Mouse (Mus musculus): ENCODE measurements around the gene Zbtb8os. TPM values are rescaled to one million over a fixed set of nuclear protein-coding genes. Genes with fewer than 3 reads are reported as not detected.
"Not testable (repeated sequence)": the region's sequence is repeated elsewhere in the genome, so short reads cannot be mapped to it uniquely, and the experiment has no call there.

Zbtb8os gene
- polyA plus RNA-seq, 1 experiment from 2014 or later, result 21.3 TPM

DNA sequence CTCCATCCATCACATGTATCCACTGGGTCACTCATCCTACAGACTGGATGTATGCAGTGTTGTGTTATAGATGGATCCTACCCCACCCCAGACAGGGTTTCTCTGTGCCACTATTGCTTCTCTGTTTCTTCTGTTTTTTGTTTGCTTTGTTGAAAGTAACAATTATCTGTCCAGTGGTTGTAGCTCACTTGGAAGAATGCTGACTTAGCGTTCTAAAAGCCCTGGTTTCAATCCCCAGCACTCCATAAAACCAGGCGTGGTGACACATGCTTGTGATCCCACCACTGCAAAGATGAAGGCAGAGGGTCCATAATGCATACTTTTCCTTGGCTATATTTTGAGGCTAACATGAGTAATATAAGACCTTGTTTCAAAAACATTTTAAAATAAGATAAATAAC lies 7.2 kb downstream of the Zbtb8os start:
- WGBS, result 92% methylated on average over 2 of the region's 2 CpGs
- Histone ChIP-seq H3K27ac (ENCODE audit: low read depth, low read length) (no peak overlapping the region), H3K9me3 (ENCODE audit: control insufficient read depth, low read length) (no peaks in the 10 kb centered on the region), H3K27me3 (replicated peaks; ENCODE audit: control insufficient read depth, insufficient read depth, low read length) (no peaks in the 10 kb centered on the region), H3K36me3 (ENCODE audit: control insufficient read depth, insufficient read depth, low read length) (peaks cover 12% of the 10 kb centered on the region; the same call in 1 of the 2 replicates), H3K4me2 (ENCODE audit: low read length) (no peak overlapping the region), H3K4me3 (ENCODE audit: low read length) (no peak overlapping the region), H3K9ac (ENCODE audit: low read depth, low read length) (no peak overlapping the region), H3K4me1 (ENCODE audit: control insufficient read depth, insufficient read depth, low read depth, low read length) (no peaks in the 10 kb centered on the region)
- no peak for ATAC-seq

DNA sequence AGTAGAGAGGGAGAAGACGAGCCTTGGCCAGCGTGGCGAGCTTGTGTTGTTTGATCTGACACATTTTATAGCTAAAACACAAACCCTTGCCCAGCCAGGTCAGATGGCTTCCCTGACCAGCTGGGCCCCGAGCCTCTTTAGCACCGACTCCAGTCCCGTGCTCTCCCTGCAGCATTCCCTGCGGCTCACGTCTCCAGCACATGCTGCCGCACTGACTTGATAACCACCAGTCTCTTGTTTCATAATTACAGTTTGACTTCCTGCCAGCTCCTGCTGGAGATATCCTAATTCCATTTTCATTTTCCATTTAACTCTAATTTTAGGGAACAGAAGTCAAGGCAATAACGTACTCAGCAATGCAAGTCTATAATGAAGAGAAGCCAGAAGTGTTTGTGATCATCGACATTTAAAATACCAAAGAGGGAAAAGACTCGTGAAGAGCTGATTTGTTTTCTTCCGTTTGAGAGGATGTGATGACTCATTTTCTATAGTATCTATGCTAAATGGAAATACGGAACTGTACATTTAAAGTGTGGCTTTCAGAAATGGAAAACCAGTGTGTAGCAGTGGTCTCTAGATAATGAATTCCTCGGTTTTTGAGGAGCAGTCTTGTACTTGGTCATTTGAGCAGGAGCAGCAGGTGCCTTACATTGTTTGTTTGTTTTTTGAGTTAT lies 11.1 kb downstream of the Zbtb8os start:
- no peak for ATAC-seq
- H3K4me1 ChIP-seq (ENCODE audit: control insufficient read depth, insufficient read depth, low read depth, low read length), result no peaks in the 10 kb centered on the region

DNA sequence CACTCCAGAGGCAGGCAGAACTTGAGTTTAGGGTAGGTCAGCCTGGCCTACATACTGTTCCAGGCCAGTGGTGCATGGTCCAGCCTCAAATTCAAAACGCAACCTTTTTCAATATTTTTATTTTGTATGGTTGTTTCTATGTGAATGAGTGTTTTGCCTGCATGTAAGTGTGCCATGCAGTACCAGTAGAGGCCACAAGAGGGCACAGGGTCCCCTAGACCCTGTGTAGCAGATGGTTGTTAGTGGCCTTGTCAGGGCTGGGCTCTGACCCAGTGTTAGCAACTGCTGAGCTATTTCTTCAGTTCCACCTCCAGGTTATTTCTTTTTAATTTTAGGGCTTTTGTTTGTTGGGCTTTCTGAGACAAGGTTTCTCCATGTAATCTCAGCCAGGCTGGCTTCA lies 15.1 kb downstream of the Zbtb8os start:
- no peaks in the 10 kb centered on the region for H3K9me3 ChIP-seq (ENCODE audit: control insufficient read depth, low read length)
- 16% methylated on average over 1 of the region's 1 CpGs for WGBS

More for the DNA sequence above, 11.1 kb downstream of the Zbtb8os start:
- 84% methylated on average over 15 of the region's 15 CpGs for WGBS
- Histone ChIP-seq H3K9me3 (ENCODE audit: control insufficient read depth, low read length) (no peaks in the 10 kb centered on the region), H3K27ac (ENCODE audit: low read depth, low read length) (no peak overlapping the region), H3K4me3 (ENCODE audit: low read length) (no peak overlapping the region), H3K27me3 (replicated peaks; ENCODE audit: control insufficient read depth, insufficient read depth, low read length) (no peaks in the 10 kb centered on the region), H3K4me2 (ENCODE audit: low read length) (no peak overlapping the region), H3K36me3 (ENCODE audit: control insufficient read depth, insufficient read depth, low read length) (peaks cover 12% of the 10 kb centered on the region; the same call in 1 of the 2 replicates), H3K9ac (ENCODE audit: low read depth, low read length) (no peak overlapping the region)

DNA sequence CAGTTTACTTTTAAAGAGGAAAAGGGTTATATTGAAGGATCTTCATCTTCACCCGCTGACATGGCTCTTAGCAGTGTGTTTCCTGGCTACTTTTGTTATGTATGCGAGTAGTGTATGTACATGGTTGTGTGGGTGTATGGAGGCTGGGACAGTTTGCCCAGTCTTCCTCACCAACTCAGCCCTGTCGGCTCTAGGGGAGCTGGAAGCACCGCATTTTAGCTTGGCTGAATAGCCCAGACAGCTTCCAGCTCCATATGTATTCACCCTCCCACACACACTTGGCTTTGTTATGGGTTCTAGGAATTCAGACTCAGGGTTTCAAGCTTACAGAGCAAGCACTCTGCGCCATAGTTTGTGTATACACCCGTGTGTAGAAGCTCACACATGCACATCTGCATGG lies 15.6 kb downstream of the Zbtb8os start:
- WGBS, result 68% methylated on average over 6 of the region's 6 CpGs
- Histone ChIP-seq H3K4me2 (ENCODE audit: low read length) (no peak overlapping the region), H3K36me3 (ENCODE audit: control insufficient read depth, insufficient read depth, low read length) (peaks cover 8% of the 10 kb centered on the region; the same call in 1 of the 2 replicates), H3K9me3 (ENCODE audit: control insufficient read depth, low read length) (no peaks in the 10 kb centered on the region), H3K27ac (ENCODE audit: low read depth, low read length) (no peak overlapping the region), H3K4me1 (ENCODE audit: control insufficient read depth, insufficient read depth, low read depth, low read length) (no peaks in the 10 kb centered on the region), H3K4me3 (ENCODE audit: low read length) (no peak overlapping the region), H3K9ac (ENCODE audit: low read depth, low read length) (no peak overlapping the region), H3K27me3 (replicated peaks; ENCODE audit: control insufficient read depth, insufficient read depth, low read length) (no peaks in the 10 kb centered on the region)
- ATAC-seq, result 0 out of 2 replicates have a peak, but pooled peaks have one; percentile 11

More for the DNA sequence above, 15.1 kb downstream of the Zbtb8os start:
- H3K27me3 ChIP-seq (replicated peaks; ENCODE audit: control insufficient read depth, insufficient read depth, low read length), result no peaks in the 10 kb centered on the region
- H3K36me3 ChIP-seq (ENCODE audit: control insufficient read depth, insufficient read depth, low read length), result peaks cover 5% of the 10 kb centered on the region; the same call in 1 of the 2 replicates
- ATAC-seq, result peak; percentile 84
- H3K4me1 ChIP-seq (ENCODE audit: control insufficient read depth, insufficient read depth, low read depth, low read length), result no peaks in the 10 kb centered on the region
- no peak overlapping the region for H3K9ac ChIP-seq (ENCODE audit: low read depth, low read length)
- no peak overlapping the region for H3K4me2 ChIP-seq (ENCODE audit: low read length)
- no peak overlapping the region for H3K4me3 ChIP-seq (ENCODE audit: low read length)
- no peak overlapping the region for H3K27ac ChIP-seq (ENCODE audit: low read depth, low read length)

DNA sequence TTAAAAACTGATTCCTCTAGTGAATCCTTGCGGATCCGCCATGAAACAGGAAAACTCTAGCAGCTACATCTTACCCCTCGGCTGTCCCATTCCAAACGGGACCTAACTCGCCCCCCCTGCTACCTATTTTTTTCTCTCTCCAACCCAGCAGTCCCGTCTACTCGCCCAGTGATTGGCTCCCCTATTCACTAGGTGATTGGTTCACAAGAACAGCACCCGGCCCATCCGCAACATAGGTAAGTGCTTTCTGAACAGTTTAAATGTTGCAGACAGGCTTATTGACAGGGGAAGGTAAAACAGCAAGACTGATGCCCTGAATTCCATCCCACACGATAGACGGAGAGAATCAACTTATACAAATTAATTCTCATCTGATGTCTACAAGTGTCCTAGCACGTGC lies 17.7 kb downstream of the Zbtb8os start:
- no peak overlapping the region for H3K4me3 ChIP-seq (ENCODE audit: low read length)

DNA sequence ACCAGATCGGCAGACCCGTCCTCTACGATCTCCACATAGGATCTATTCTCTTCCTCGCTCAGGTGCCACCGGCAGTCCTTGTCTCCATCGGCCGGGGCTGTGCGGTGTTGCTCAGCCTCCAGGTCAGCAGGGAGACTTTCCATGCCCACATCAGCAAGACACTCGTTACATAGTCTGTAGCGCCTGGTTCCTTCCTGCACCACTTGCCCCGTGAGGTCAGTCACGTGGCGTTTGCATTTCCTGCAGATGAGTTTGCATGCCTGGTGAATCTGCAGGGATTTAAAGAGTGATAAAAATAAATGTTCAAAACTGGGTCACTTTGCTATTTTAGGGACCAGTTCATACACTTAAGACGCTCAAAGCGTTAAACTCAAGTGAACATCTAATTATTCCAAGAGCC lies 18.7 kb downstream of the Zbtb8os start:
- H3K27me3 ChIP-seq (replicated peaks; ENCODE audit: control insufficient read depth, insufficient read depth, low read length), result no peaks in the 10 kb centered on the region
- no peak overlapping the region for H3K27ac ChIP-seq (ENCODE audit: low read depth, low read length)
- H3K36me3 ChIP-seq (ENCODE audit: control insufficient read depth, insufficient read depth, low read length), result peaks cover 21% of the 10 kb centered on the region
- 83% methylated on average over 15 of the region's 15 CpGs for WGBS
- no peak overlapping the region for H3K9ac ChIP-seq (ENCODE audit: low read depth, low read length)
- H3K4me3 ChIP-seq (ENCODE audit: low read length), result no peak overlapping the region
- H3K9me3 ChIP-seq (ENCODE audit: control insufficient read depth, low read length), result no peaks in the 10 kb centered on the region
- H3K4me1 ChIP-seq (ENCODE audit: control insufficient read depth, insufficient read depth, low read depth, low read length), result no peaks in the 10 kb centered on the region
- no peak for ATAC-seq
- no peak overlapping the region for H3K4me2 ChIP-seq (ENCODE audit: low read length)

More for the DNA sequence above, 17.7 kb downstream of the Zbtb8os start:
- no peaks in the 10 kb centered on the region for H3K9me3 ChIP-seq (ENCODE audit: control insufficient read depth, low read length)
- 89% methylated on average over 12 of the region's 12 CpGs for WGBS
- H3K27me3 ChIP-seq (replicated peaks; ENCODE audit: control insufficient read depth, insufficient read depth, low read length), result no peaks in the 10 kb centered on the region
- no peaks in the 10 kb centered on the region for H3K4me1 ChIP-seq (ENCODE audit: control insufficient read depth, insufficient read depth, low read depth, low read length)
- H3K9ac ChIP-seq (ENCODE audit: low read depth, low read length), result no peak overlapping the region
- H3K27ac ChIP-seq (ENCODE audit: low read depth, low read length), result no peak overlapping the region
- no peak for ATAC-seq
- peaks cover 18% of the 10 kb centered on the region for H3K36me3 ChIP-seq (ENCODE audit: control insufficient read depth, insufficient read depth, low read length)
- H3K4me2 ChIP-seq (ENCODE audit: low read length), result no peak overlapping the region

DNA sequence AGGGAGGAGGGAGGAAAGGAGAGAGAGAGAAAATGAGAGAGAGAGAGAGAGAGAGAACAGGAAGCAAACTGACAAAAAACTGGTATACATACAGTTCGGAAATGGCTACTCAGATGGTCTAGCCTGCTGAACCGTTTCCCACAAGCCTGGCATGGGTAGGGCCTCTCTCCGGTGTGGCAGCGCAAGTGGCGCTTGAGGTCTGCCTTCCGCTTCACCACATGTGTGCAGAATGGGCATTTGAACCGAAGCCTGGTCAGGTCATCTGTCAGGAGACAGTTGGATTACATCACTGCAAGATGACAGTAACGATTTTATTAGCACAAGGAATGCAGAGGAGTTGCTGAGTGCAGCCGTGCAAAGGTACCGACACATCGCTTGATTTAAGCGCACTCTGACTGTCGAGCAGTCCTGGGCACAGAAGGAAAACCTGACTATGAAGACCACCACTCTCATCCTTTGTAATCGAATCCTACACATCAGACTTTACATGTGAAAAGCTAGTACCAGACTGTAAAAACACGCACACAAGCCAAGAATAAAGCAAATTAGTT lies 22.2 kb downstream of the Zbtb8os start:
- ATAC-seq, result no peak
- H3K27ac ChIP-seq (ENCODE audit: low read depth, low read length), result no peak overlapping the region
- no peak overlapping the region for H3K4me2 ChIP-seq (ENCODE audit: low read length)
- no peaks in the 10 kb centered on the region for H3K27me3 ChIP-seq (replicated peaks; ENCODE audit: control insufficient read depth, insufficient read depth, low read length)
- WGBS, result 90% methylated on average over 15 of the region's 15 CpGs
- H3K9ac ChIP-seq (ENCODE audit: low read depth, low read length), result no peak overlapping the region
- no peaks in the 10 kb centered on the region for H3K4me1 ChIP-seq (ENCODE audit: control insufficient read depth, insufficient read depth, low read depth, low read length)
- peaks cover 27% of the 10 kb centered on the region for H3K36me3 ChIP-seq (ENCODE audit: control insufficient read depth, insufficient read depth, low read length)
- H3K4me3 ChIP-seq (ENCODE audit: low read length), result no peak overlapping the region
- no peaks in the 10 kb centered on the region for H3K9me3 ChIP-seq (ENCODE audit: control insufficient read depth, low read length)

DNA sequence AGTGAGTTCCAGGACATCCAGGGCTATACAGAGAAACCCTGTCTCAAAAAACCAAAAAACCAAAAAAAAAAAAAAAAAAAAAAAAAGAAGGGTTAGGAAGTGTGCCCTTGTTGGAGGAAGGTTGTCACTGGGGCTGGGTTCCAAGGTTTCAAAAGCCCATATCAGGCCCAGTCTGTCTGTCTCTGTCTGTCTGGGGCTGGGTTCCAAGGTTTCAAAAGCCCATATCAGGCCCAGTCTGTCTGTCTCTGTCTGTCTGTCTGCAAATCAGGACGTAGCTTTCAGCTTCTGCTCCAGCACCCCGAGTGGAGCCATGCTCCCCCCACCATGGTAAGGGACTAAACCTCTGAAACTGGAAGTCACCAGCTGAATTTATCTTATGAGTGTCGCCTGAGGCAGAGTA lies 26.7 kb downstream of the Zbtb8os start:
- H3K27me3 ChIP-seq (replicated peaks; ENCODE audit: control insufficient read depth, insufficient read depth, low read length); H3K27ac ChIP-seq (ENCODE audit: low read depth, low read length); H3K9ac ChIP-seq (ENCODE audit: low read depth, low read length); H3K9me3 ChIP-seq (ENCODE audit: control insufficient read depth, low read length); H3K4me2 ChIP-seq (ENCODE audit: low read length); H3K4me3 ChIP-seq (ENCODE audit: low read length); ATAC-seq; H3K4me1 ChIP-seq (ENCODE audit: control insufficient read depth, insufficient read depth, low read depth, low read length): not testable (repeated sequence)
- peaks cover 18% of the 10 kb centered on the region for H3K36me3 ChIP-seq (ENCODE audit: control insufficient read depth, insufficient read depth, low read length)
- 89% methylated on average over 3 of the region's 3 CpGs for WGBS

DNA sequence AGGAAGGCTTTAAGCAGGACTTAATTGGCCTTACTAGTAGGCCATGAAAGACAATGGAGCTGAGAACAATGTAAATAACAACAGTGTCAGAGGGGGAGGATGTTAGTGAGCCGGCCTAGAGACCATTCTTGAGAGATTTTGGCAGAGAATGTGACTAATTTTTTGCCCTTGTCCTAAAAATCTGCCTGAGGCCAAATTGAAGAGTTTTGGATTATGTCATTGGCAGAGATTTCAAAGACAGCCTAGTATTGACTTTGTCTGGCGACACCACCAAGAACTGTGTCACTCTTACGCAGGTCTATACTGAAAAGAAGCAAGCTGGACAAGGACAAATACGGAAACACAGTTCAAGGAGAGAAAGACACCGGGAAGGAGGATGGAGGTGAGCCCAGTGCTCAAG lies 27.3 kb downstream of the Zbtb8os start:
- peaks cover 15% of the 10 kb centered on the region for H3K36me3 ChIP-seq (ENCODE audit: control insufficient read depth, insufficient read depth, low read length)
- H3K4me3 ChIP-seq (ENCODE audit: low read length), result no peak overlapping the region
- no peaks in the 10 kb centered on the region for H3K9me3 ChIP-seq (ENCODE audit: control insufficient read depth, low read length)
- no peak overlapping the region for H3K9ac ChIP-seq (ENCODE audit: low read depth, low read length)
- H3K27me3 ChIP-seq (replicated peaks; ENCODE audit: control insufficient read depth, insufficient read depth, low read length), result no peaks in the 10 kb centered on the region
- 81% methylated on average over 5 of the region's 5 CpGs for WGBS
- H3K4me2 ChIP-seq (ENCODE audit: low read length), result no peak overlapping the region
- no peaks in the 10 kb centered on the region for H3K4me1 ChIP-seq (ENCODE audit: control insufficient read depth, insufficient read depth, low read depth, low read length)
- no peak for ATAC-seq
- H3K27ac ChIP-seq (ENCODE audit: low read depth, low read length), result no peak overlapping the region
